Mouse (Mus musculus): ENCODE measurements around the gene Hmx3.

Gene Hmx3

DNA sequence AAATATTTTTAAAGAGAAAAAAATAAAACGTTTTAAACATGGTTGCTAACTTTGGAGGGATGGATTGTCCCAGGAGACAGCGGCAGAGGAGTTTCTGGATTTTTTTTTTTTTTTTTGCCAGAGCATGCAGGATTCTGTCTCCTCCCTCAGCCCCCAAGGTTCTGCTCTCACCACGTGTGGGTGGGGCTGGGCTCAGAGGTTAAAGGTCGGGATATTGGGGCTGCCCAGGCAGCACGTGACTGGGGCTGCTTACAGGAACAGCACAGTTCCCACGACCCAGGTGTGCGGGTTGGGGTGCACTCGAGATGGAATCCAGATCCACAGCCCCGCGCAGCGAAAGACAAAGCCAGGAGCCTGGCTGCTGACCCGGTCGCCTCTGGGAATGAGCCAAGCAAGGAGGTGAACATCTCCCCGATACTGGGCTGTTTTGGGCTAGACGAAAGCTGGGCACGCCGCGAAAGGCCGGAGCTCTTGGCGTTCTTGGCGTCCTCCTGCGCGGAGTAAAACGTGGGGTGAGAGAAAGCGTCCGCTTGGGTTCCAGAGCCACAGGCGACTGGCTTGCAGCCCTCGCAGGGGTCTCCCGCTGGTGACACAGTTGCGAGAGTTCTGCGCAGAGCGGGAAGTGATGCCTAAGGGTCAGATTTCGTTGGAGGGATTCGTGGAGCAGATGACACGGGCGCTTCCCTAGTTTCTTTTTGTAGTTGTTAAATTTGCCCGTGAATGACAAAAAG lies 14.0 kb downstream of the Hmx3 start:
- no peak for DNase-seq (ENCODE audit: low read depth, low spot score)

GRCm38 (mm10) chr7:131557751-131558150 lies 15.1 kb downstream of the Hmx3 start:
- DNase-seq (ENCODE audit: low read depth, low spot score): no peak

DNA sequence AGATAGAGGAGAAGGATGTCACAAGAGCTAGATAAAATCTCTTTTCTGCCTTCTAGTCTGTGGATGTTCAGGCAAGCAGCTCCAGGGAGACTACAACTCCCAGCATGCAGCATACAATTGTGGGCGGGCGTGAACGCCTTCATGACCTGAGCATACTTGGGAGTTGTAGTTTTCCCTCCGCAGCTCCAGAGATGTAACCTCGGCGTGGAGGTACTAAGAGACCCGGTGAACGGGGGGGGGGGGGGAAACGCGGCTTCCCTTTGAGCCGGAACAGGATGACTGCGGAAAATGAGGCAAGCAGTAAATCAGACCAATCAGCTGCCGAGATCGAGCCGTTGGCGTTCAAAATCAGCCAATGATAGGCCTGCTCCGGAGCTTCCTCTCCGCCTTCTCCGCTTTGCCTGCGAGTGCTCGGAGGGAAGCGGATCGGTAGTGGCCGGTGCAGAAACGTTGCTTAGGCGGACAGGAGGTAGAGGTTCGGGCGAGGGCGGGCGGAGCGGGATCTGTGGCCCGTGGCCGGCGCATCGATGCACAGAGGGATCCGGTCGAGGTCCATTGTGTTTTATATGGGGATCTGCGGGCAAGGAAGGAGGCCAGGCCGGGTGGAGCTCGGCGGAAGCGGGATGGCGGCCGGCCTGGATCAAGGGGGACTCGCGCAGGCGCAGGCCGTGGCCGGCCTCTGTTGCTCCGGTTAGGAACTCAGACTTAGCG lies 17.5 kb downstream of the Hmx3 start, which contains the start of gene Bub3:
Bub3 (plus strand) TSS at position 237 of the 711 bp plus-strand sequence.
- peak; percentile 94 for DNase-seq (ENCODE audit: low read depth, low spot score)

DNA sequence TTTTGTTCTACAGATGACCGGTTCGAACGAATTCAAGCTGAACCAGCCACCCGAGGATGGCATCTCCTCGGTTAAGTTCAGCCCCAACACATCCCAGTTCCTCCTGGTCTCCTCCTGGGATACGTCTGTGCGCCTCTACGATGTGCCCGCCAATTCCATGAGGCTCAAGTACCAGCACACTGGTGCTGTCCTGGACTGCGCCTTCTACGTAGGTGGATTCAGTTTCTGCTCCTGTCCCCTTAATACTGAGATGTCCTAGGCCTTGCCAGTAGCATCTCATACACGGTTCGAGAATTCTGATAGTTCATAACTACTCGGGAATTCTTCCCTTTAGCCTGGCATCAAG lies 18.0 kb downstream of the Hmx3 start:
- DNase-seq (ENCODE audit: low read depth, low spot score): no peak

DNA sequence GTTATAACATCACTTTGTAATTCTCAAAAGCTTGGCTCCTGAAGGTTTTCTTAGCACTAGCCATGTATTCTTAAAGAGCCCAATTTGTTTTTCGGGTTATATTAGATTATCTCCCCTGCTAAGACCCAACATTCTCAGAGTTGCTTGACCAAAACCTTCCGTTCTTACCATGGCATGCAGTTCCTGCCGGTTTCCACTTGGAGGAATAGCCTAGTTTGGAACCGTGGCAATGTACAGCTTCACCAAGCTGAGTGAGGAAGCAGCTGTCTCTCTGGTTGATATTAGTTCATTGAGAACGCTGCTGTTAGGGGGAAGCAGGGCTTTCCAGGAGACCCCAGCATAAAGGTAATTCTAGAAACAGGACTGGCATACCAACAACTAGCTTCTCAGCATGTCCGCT lies 32.6 kb downstream of the Hmx3 start:
- no peak for DNase-seq (ENCODE audit: low read depth, low spot score)

- DNase-seq (ENCODE audit: low read depth, low spot score): no peak
These were observed 39.5 kb downstream of the Hmx3 start for GRCm38 (mm10) chr7:131582178-131582577.

DNA sequence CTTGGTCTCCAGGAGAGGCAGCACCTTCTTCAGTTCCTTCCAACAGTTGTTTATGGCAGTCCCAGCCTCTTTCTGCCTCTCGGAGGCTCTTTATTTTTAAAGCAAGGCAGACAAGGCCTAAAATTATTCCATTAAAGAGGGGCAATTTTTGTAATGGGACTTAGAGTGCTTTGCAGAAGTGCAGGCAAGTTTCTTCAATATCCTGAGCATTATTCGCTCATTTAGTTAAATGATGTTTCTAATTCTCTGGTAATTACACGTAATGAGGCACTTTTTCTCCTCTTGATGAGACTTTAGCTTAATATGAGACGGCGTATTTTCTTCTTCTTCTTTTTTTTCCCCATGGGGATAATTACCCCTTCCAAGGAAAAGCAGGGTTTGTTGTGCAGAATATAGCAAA lies 42.9 kb downstream of the Hmx3 start:
- no peak for DNase-seq (ENCODE audit: low read depth, low spot score)
